Mouse (Mus musculus): ENCODE measurements around the gene Neu3.
A peak's percentile ranks its signal among the peaks of the same experiment; 100 is the strongest.

Neu3 gene

DNA sequence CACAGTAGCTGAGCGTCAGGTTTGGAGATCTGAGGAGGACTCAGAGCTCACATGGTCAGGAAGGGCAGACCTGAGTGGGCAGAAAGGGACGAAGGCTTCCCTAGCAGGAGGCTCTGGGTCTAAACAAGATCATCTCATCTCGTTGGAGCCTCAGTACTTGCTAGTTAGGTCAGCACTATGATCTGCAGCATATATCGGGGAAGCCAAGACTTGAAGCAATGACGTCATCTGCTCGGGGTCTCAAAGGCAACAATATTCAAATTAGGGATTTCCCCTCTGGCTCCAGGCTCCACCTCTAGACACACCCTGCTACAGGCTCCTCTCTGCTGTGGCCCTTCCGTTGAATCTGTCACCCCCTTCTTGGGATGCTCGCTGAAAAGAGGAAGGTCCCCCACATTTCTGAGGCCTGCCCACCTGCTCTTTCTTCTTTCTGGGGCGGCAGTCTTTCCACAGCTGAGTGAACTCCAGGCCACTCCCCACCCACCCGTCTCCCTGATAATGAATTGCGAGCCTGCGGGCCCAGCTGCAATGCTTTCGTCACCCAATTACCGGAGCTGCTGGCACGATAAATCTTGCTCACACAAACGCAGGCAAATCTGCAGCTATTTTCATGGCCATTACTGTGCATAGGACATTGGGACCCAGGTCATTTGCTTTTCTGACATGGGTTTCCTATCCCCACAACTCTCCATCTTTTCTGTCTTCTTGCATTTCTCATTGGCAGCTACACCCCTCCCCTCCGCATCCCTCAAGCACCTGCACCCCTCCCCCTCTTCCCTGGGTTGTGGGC, 32.8 kb downstream of the Neu3 start:
- no peak for DNase-seq (ENCODE audit: low spot score in 2 of 2)

DNA sequence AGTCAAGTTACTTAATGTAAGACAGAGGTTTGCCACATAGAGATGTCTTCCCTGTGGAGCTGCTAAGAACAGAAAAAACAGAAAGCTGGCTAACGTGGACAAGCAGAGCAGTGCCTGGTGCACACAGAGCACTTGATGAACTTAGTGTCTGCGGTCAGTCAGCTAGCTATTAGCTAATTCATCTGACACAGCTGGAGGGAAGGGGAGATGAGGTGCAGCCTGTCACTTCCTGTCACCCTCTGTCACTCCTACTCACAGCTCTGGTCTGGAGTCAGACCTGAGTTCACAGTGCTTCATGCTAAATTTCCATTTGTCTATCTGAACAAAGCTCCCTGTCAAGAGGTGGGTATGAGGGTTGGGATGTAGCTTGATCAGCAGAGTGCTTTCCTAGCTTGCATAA, 34.1 kb downstream of the Neu3 start:
- no peak for DNase-seq (ENCODE audit: low spot score in 2 of 2)

DNA sequence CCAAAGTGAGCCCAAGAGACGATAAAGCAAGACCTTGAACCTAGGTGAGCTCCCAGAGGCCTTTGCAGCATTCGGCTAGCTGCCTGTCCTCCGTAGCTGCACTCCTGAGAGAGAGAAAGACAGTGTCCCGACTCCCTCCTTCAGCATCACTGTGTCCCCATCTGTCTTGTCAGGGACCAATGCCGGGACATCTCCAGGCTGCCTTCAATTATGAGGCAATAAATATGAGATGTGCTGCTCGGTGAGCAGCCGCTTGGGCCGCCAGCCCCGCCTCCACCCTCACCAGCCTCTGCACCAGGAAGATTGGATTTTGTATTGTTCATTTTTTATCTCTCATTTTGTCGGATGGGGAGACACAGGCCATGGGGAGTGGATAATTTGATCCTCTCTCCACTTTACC, 37.4 kb downstream of the Neu3 start:
- no peak for DNase-seq (ENCODE audit: low spot score in 2 of 2)

DNA sequence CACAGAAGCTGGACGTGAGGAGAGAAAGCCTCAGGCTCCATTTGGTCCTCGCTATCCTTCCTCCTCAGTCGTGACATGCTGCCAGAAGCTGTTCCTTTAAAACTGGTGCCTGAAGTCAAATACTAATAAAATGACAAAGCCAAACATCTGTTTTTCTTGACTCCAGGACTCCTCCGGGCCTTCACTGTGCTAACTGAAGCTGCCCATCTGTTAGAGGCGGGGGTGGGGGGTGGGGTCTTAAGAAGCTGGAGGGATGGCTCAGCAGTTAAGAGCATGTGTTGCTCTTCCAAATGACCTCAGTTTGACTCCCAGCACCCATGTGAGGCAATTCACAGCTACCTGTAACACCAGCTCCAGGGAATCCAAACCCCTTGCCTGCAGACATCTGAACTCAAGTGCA, 39.7 kb downstream of the Neu3 start:
- peak; percentile 26 to 41 for DNase-seq (ENCODE audit: low spot score in 2 of 2)

DNA sequence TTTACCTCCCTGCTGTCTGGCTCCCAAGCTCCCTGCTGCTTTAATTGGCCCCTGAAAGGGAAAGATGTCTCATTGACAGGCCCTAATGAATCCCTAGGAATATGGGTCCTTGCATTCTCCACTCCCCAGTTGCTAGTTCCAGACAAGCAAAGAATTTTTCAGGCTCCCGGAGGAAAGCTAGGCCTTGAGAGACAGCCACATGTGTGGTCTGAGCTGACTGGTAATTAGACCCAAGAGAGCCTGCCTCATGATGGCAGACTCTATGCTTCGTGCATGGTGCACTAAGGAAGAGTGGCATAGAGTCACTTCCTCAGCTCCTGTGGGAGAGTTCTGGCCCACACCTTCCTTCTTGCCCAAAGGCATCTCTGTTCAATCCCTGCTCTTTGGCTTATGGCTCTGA, 40.3 kb downstream of the Neu3 start:
- DNase-seq (ENCODE audit: low spot score in 2 of 2), result no peak

DNA sequence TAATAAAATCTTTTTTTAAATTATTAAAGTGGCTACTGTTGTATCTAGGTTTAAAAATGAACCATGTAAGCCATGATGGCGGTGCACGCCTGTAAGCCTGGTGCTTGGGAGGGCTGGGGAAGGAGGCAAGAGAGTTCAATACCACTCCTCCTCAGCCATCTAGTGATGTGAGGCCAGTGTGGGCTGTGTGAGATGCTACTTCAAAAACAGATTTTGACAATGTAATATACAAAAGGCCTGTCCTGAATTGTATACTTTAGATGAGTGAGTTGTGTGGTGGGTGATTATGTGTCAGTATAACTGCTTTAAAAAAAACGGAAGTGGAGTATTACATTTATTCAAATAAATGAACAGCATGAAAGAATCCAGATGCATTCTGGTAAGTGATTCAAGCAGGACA, 41.4 kb downstream of the Neu3 start:
- DNase-seq (ENCODE audit: low spot score in 2 of 2), result no peak

DNA sequence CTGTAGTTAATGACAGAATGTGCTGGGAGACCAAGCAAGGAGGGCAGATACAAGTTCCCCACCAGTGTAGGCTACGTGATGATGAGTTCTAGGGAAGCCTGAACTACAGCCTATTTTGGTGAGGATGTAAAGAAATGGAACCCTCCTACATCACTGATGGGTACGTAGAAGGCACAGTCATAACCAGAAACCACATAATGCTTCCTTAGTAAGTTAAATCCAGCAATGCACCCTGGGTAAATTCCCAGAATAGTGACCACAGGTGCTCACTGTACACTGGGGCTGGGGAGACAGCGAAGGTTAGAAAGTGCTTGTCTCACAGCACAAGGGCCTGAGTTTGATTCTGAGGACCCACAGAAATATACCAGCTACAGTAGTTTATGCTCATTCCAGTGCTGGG, 42.7 kb downstream of the Neu3 start:
- no peak for DNase-seq (ENCODE audit: low spot score in 2 of 2)

DNA sequence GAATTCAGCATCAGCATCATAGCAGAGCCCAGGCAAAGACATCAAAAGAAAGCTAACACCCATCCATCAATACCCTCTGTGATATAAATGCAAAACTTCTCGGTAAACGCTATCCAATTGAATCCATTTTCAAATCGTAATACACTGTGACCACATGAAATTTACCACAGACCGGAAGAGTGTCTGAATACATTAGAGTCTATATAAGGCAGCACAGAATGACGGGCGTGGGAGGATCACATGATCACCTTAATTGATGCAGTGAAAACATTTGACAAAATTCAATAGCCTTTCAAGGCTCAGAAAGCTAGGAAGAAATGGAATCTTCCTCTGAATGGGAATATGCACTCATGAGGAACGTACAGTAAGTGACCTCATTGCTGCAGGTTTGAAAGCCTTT, 44.8 kb downstream of the Neu3 start:
- no peak for DNase-seq (ENCODE audit: low spot score in 2 of 2)

DNA sequence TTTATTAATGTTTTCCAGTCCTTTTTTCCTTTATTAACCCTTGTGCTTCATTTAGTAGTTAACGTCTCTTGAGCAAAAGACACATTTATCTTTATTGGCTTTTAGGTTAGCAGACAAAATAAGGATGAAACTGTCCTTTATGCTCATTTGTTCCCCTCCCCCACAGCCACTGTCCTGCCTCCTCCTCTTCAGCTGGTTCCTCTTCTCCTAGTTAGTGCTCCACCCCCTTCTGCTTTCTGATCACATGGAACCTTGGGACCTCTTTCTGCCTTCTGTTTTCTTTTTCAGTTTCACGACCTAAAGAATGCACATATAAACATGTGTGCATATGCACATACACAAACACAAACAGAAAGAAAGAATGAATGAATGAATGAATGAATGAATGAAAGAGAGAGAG, 46.3 kb downstream of the Neu3 start:
- no peak for DNase-seq (ENCODE audit: low spot score in 2 of 2)

DNA sequence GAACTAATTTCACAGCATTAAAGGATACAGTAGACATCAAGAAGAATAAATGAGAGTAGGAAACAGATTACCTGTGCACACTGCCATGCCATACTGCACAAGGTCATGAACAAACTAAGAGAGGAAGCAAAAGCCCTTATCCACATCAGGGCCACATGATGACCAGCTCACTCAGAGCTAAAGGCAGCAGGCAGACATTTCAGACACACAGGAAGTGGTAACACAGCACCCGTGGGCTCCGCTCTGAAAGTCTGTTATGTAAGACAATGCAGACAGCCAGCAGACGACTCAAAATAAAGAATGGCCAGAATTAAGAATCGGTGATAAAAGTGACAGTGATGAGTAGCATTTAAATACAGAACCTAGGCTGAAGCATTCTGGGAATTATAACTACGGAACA, 46.8 kb downstream of the Neu3 start:
- DNase-seq (ENCODE audit: low spot score in 2 of 2), result no peak

DNA sequence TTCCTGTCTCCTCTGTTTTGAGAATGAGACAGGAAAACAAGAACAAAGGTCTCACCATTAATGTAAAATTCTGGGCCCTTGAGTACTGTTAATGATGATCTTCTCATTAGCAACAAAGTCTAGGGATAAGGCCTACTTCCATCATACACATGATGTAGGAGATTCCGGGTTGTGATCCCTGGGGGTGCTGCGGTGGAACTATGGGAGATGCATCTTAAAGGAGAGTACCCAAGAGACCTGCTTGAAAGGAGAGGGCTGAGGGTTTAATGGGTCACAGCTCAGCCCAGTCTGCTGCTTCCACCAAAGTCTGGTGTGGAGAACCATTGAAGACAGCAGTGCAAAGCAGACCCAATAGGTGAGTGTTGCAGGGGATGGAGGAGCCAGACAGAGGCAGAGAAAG, 65.0 kb downstream of the Neu3 start, which contains the start of gene Olfr521:
Gene Olfr521, plus strand, starts transcription at position 301 of the 400 bp plus-strand sequence.
- DNase-seq (ENCODE audit: low spot score in 2 of 2), result no peak
